Mouse (Mus musculus): Measurements from ENCODE around the gene Cplane1. TPM values are rescaled to one million over a fixed set of nuclear protein-coding genes. Genes with fewer than 3 reads are reported as not detected.
"Not testable (repeated sequence)": the region's sequence is repeated elsewhere in the genome, so short reads cannot be mapped to it uniquely, and the experiment has no call there.

Cplane1 gene
- 18.5 and 19.0 TPM in 2 replicates for polyA plus RNA-seq (2015; fragmentation: Nextera tagmentation; extraction: Ambion mirVana)

DNA sequence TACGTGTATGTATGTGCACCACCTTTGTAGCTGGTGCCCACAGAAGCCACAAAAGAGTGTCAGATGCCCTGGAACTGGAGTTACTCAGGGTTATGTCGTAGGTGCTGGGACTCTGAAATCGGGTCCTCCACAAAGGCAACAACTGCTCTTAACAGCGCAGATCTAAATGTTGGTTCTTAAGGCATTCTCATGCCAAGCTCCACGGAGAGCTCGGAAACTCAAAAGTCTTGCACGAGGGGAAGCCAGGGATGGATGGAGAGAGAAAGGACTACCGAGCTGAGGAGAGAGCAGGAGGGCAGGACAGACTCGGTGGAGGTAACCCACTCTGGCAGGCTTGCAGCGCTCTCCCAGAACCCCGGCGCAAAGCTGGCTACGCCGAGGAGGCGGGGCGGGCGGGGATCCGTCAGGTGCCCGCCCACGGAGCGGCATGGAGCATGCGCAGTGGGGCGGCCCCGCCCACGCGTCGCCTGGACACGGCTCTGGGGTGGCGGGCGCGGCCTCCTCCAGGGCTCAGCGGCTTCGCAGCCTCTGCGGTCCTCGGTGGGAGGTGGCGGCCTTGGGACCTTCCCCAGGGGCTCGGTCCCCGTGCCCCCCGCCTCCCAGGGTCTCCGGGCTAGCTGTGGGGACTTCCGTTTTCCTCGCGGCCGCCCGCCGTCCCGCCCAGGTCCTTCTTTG is at the start of gene Cplane1:
Cplane1 (plus strand) TSS at position 516 of the 675 bp plus-strand sequence.
- Histone ChIP-seq H3K27me3 (no peaks in the 10 kb centered on the region), H3K36me3 (peaks cover 21% of the 10 kb centered on the region), H3K9me3 (no peaks in the 10 kb centered on the region), H3K4me3 (peak within 1 kb of the TSS; percentile 91), H3K27ac (peak within 1 kb of the TSS; percentile 97), H3K4me1 (replicated peaks) (peaks cover 15% of the 10 kb centered on the region), H3K4me2 (peak within 1 kb of the TSS; percentile 60), H3K9ac (peak within 1 kb of the TSS; percentile 97)
- ATAC-seq (ENCODE audit: low FRiP score): peak; percentile 99
- WGBS: under 1% methylated on average over 36 of the region's 47 CpGs

DNA sequence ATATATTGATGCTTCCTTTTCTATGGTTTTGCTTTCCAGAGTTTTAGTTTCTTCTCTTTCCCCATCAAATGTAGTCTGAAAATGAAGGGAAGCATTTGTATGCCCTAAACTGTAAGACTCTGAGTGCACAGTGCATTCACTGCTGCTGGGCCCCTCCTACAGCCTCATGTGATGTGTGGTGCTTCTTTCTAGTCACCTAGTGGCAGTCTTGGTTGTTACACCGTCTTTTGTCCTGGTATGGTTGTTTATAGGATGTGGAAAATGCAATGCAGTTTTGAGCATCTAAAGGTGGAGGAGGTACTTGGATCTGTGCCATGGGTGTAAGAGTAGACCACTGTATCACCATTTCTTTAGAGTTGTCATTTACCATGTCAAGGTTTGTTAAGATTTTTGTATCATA is 39.6 kb upstream of the Cplane1 start:
- no peak overlapping the region for H3K4me3 ChIP-seq
- H3K4me1 ChIP-seq (replicated peaks): no peaks in the 10 kb centered on the region
- no peak overlapping the region for H3K4me2 ChIP-seq
- H3K27me3 ChIP-seq: no peaks in the 10 kb centered on the region
- no peak overlapping the region for H3K9ac ChIP-seq
- ATAC-seq (ENCODE audit: low FRiP score): no peak
- no peaks in the 10 kb centered on the region for H3K9me3 ChIP-seq
- H3K36me3 ChIP-seq: peaks cover 77% of the 10 kb centered on the region
- H3K27ac ChIP-seq: no peak overlapping the region
- WGBS: 84% methylated on average over 1 of the region's 1 CpGs

DNA sequence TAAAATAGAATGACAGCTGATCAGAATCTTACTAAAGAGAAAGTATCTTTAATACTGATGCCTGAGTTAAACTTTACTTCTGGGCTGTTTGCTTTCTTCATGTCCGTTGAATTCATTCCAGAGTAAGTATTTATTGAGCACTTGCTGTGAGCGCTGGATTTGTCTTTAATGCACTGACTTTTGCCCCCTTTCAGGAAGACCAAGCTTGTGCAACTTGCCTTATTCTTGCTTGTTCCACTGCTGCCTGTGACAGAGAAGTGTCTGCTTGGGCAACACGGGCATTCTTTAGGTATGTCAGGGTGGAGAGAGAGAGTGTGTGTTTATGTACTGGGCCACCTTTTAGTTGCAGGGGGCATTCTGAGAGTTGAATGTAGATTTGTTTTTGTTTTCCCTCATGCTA is 37.6 kb upstream of the Cplane1 start:
- peaks cover 90% of the 10 kb centered on the region for H3K36me3 ChIP-seq
- H3K9me3 ChIP-seq: no peaks in the 10 kb centered on the region
- ATAC-seq (ENCODE audit: low FRiP score): no peak
- no peak overlapping the region for H3K27ac ChIP-seq
- H3K9ac ChIP-seq: no peak overlapping the region
- H3K4me2 ChIP-seq: no peak overlapping the region
- no peaks in the 10 kb centered on the region for H3K27me3 ChIP-seq
- no peak overlapping the region for H3K4me3 ChIP-seq
- no peaks in the 10 kb centered on the region for H3K4me1 ChIP-seq (replicated peaks)
- 94% methylated on average over 3 of the region's 3 CpGs for WGBS

DNA sequence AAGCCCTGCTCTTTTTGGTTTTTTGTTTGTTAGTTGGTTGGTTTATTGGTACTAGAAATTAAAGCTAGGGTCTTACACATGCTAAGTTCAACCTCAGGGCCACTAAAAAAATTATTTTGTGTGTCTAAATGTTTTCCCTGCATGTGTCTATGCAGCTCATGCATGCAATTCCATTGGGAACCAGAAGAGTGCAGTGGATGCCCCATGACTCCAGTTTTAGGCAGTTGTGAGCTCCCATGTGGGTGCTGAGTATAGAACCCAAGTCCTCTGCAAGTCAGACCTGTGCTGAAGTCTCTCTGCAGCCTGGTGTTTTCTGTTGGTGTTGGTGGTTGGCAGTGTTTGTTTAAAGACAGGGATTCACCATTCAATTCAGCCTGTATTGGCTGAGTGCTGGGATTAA is 37.1 kb upstream of the Cplane1 start:
- Histone ChIP-seq H3K4me2 (no peak overlapping the region), H3K9ac (no peak overlapping the region), H3K27me3 (no peaks in the 10 kb centered on the region), H3K27ac (no peak overlapping the region), H3K4me1 (replicated peaks) (no peaks in the 10 kb centered on the region), H3K36me3 (peaks cover 90% of the 10 kb centered on the region), H3K4me3 (no peak overlapping the region), H3K9me3 (no peaks in the 10 kb centered on the region)
- no peak for ATAC-seq (ENCODE audit: low FRiP score)

DNA sequence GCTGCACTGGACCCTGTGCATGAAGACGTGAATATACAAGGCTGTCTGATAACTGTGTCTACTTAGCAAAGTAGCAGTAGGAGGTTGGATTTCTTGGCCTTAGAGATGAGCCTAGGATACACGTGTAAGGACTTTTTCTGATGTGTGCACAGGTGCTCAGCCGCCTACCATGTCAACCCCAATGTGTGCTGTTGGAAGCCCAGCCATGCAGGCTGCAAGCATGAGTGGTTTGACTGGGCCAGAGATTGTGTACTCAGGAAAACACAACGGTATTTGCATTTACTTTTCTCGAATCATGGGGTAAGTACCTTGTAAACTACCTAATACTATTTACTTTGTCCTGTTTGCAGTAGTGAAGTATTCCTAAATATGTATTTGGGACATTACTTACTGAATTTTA is 33.3 kb upstream of the Cplane1 start:
- Histone ChIP-seq H3K4me3 (no peak overlapping the region), H3K9ac (no peak overlapping the region), H3K27ac (no peak overlapping the region), H3K27me3 (no peaks in the 10 kb centered on the region), H3K4me1 (replicated peaks) (no peaks in the 10 kb centered on the region), H3K4me2 (no peak overlapping the region), H3K36me3 (peaks cover 90% of the 10 kb centered on the region), H3K9me3 (no peaks in the 10 kb centered on the region)
- no peak for ATAC-seq (ENCODE audit: low FRiP score)
- WGBS: 99% methylated on average over 5 of the region's 5 CpGs

DNA sequence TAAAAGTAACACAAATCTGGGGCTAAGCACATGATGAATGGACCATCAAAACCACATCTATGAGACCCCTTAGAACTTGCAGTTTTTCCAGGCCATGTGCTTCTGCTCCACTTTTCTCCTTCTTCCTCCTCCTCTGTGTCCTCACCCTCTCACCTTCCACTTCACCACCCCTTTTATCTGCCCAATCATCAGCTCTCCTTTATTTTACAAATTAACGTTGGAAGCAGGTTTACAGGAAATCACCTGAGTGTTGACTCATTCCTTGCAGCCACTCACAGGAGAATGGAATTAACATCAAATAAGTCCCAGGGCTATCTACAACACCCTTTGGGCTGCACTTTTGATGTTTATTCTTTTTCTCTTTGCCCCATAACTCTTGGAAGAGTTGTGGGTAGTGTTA is 7.1 kb upstream of the Cplane1 start:
- Histone ChIP-seq H3K27ac (no peak overlapping the region), H3K36me3 (peaks cover 46% of the 10 kb centered on the region), H3K4me1 (replicated peaks) (no peaks in the 10 kb centered on the region), H3K9me3 (no peaks in the 10 kb centered on the region), H3K27me3 (no peaks in the 10 kb centered on the region), H3K9ac (no peak overlapping the region), H3K4me2 (no peak overlapping the region), H3K4me3 (no peak overlapping the region)
- no peak for ATAC-seq (ENCODE audit: low FRiP score)
- 92% methylated on average over 1 of the region's 1 CpGs for WGBS

DNA sequence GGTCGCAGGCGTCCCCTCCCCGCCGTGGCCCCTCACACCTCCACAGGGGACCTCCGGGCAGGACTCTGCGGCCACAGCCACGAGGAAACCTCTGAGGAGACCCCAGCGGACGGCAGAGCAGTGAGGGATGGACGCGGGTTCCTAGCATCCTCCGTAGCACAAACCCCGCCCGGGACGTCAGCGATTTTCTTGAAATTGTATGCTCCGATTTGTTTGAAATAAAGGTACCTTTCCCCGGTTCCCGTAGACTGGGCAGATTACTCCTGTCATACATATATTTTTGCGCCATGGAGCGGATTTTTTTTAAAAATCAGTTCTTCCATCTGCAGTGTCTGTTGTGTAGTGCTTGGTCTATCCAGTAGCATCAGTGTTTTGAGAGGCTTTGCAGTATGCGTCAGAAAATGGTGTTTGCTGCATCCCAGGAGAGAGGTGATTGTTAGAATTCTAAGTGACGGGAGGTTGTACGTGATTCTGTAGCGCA is 400 bp downstream of the Cplane1 start:
- ATAC-seq (ENCODE audit: low FRiP score): peak; percentile 88
- WGBS: under 1% methylated on average over 25 of the region's 25 CpGs

DNA sequence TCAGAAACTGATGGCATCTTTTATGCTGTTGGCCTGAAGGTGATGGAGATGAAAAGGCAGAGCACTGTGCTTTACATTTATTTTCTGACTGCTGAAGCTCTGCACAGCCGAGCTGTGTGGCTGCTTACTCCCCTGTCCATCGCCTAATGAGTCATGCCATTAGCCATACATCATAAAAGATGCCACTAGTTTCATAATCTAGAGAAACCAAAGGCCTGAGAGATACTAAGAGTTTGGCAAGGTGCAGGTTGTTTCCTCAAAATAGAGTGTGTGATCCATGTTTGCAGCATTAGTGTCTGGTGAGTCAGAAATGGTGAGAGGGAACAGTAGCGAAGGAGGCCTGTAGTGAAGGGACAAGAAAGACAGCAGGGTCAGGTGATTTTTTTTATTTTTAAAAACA is 20.7 kb downstream of the Cplane1 start:
- no peak overlapping the region for H3K27ac ChIP-seq
- WGBS: 97% methylated on average over 3 of the region's 3 CpGs
- peaks cover 80% of the 10 kb centered on the region for H3K36me3 ChIP-seq
- no peaks in the 10 kb centered on the region for H3K27me3 ChIP-seq
- H3K4me2 ChIP-seq: no peak overlapping the region
- no peaks in the 10 kb centered on the region for H3K9me3 ChIP-seq
- H3K4me3 ChIP-seq: no peak overlapping the region
- no peaks in the 10 kb centered on the region for H3K4me1 ChIP-seq (replicated peaks)
- no peak overlapping the region for H3K9ac ChIP-seq
- ATAC-seq (ENCODE audit: low FRiP score): no peak

More for the DNA sequence above, 400 bp downstream of the Cplane1 start:
- Histone ChIP-seq H3K4me2 (peak overlapping the region; percentile 60), H3K4me1 (replicated peaks) (peaks cover 15% of the 10 kb centered on the region), H3K27me3 (no peaks in the 10 kb centered on the region), H3K36me3 (peaks cover 26% of the 10 kb centered on the region), H3K27ac (peak overlapping the region; percentile 97), H3K9me3 (no peaks in the 10 kb centered on the region), H3K9ac (peak overlapping the region; percentile 97), H3K4me3 (peak overlapping the region; percentile 91)

DNA sequence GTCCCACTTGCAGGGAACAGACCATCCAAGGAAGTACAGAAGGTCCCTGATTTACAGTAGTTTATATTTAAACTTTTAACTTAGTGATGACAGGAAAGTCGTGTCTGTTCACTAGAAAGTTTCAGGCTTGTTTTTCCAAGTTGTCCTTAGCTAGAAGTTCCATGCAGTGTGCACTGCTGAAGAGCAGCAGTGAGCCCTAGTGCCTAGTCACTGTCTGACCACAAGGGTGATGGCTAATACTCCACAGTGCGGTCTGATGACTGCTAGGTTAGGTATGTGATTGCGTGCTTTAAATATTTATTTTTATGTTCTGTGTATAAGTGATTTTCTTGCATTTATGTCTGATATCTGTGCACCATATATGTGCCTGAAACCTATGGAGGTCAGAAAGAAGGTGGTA is 21.5 kb downstream of the Cplane1 start:
- Histone ChIP-seq H3K27ac (no peak overlapping the region), H3K4me2 (no peak overlapping the region), H3K36me3 (peaks cover 86% of the 10 kb centered on the region), H3K27me3 (no peaks in the 10 kb centered on the region), H3K9me3 (no peaks in the 10 kb centered on the region), H3K9ac (no peak overlapping the region), H3K4me3 (no peak overlapping the region), H3K4me1 (replicated peaks) (no peaks in the 10 kb centered on the region)
- WGBS: 94% methylated on average over 3 of the region's 3 CpGs
- no peak for ATAC-seq (ENCODE audit: low FRiP score)

DNA sequence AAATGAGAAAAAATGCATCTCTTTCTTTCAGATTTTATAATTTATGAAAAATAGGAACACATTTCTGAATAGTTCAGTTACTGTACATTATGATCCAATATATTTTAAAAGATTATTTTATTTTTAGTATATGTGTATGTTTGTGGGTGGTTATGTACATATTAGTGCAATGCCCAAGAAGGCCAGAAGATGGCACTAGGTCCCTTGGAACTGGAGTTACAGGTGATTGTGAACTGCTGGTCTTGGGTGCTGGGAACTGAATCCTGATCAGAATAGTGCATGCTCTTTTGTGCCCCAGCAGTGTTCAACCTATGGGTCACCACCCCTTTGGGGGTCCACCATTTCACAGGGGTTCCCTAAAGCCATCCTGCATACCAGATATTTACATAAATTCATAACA is 31.4 kb downstream of the Cplane1 start:
- no peaks in the 10 kb centered on the region for H3K9me3 ChIP-seq
- no peak overlapping the region for H3K9ac ChIP-seq
- no peaks in the 10 kb centered on the region for H3K27me3 ChIP-seq
- H3K4me2 ChIP-seq: no peak overlapping the region
- H3K36me3 ChIP-seq: peaks cover 84% of the 10 kb centered on the region
- no peak overlapping the region for H3K4me3 ChIP-seq
- no peaks in the 10 kb centered on the region for H3K4me1 ChIP-seq (replicated peaks)
- no peak for ATAC-seq (ENCODE audit: low FRiP score)
- no peak overlapping the region for H3K27ac ChIP-seq

DNA sequence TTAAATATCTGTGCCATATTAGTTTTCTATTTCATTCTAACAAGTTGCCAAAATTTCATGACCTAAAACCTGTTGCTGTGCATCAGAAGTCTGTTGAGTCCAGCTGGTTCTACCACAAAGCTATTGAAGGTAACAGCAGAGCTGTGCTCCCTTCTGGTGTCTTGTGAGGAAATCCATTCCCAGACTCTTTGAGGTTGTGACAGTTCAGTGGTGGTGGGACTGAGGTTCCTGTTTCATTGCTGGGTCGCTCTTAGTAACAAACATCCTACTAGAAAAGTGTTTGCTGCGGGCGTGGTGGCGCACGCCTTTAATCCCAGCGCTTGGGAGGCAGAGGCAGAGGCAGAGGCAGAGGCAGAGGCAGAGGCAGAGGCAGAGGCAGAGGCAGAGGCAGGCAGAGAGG is 39.5 kb downstream of the Cplane1 start:
- Histone ChIP-seq H3K27ac (no peak overlapping the region), H3K27me3 (no peaks in the 10 kb centered on the region), H3K9ac (no peak overlapping the region), H3K4me2 (no peak overlapping the region), H3K9me3 (no peaks in the 10 kb centered on the region), H3K4me3 (no peak overlapping the region), H3K4me1 (replicated peaks) (no peaks in the 10 kb centered on the region), H3K36me3 (peaks cover 81% of the 10 kb centered on the region)
- no peak for ATAC-seq (ENCODE audit: low FRiP score)
- WGBS: 92% methylated on average over 6 of the region's 6 CpGs

DNA sequence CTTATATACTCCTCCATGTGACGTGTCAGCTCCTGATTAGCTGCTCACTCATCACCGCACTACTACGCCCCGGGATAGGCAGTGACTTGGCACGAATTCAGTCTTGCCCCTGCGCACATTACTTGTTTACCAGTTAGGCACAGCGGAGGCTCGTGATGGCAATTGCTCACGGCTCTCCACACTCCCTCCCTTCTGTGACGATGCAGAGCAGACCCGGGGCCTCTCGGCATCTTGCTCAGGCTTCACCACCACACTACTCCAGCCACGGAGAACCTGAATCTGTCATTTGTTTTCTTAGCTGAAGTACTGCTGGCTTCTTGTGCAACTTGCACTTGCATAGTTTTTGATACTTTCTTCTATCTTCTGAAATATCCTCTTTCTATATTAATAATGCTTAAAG is 45.9 kb downstream of the Cplane1 start:
- no peaks in the 10 kb centered on the region for H3K4me1 ChIP-seq (replicated peaks)
- H3K27me3 ChIP-seq: no peaks in the 10 kb centered on the region
- H3K27ac ChIP-seq: no peak overlapping the region
- H3K9me3 ChIP-seq: no peaks in the 10 kb centered on the region
- peaks cover 81% of the 10 kb centered on the region for H3K36me3 ChIP-seq
- H3K4me3 ChIP-seq: no peak overlapping the region
- H3K9ac ChIP-seq: no peak overlapping the region
- no peak for ATAC-seq (ENCODE audit: low FRiP score)
- H3K4me2 ChIP-seq: no peak overlapping the region
- WGBS: 94% methylated on average over 13 of the region's 13 CpGs

DNA sequence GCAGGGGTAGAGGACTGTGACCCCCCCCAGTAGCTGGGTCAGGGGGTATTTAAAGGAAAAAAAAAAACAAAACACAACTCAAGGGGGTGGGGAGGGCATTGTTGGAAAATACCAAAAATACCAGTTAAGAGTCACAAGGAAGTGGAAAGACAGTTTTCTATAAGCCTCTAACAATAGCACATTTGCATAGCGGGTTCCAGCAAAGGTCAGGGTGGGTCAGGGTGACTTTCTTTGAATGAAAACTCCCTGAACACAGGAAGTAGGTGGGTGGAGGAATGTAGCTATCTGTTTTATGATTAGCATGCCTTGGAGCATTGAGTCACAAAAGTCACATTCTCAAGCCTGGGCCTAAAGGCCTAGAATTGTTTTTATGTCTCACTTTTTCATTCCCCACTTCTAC is 65.3 kb downstream of the Cplane1 start:
- WGBS: 78% methylated on average over 1 of the region's 1 CpGs
- not testable (repeated sequence) for H3K4me2 ChIP-seq; ATAC-seq (ENCODE audit: low FRiP score); H3K27me3 ChIP-seq; H3K9ac ChIP-seq; H3K4me3 ChIP-seq; H3K4me1 ChIP-seq (replicated peaks); H3K9me3 ChIP-seq; H3K27ac ChIP-seq
- H3K36me3 ChIP-seq: peaks cover 92% of the 10 kb centered on the region
